Mouse (Mus musculus) MEL (cell line): ENCODE data around the gene Olfr1166. TPM values are rescaled to one million over a fixed set of nuclear protein-coding genes. Genes with fewer than 3 reads are reported as not detected.
"Not testable (repeated sequence)": the region's sequence is repeated elsewhere in the genome, so short reads cannot be mapped to it uniquely, and the experiment has no call there.

ENCODE experiments used
- DNase-seq: peaks from one replicate; pipeline ENCODE4 v3.0.0; 2011; ENCODE audit warnings: low read depth, low spot score
- H3K27ac ChIP-seq: 2 replicates; pipeline ENCODE4 v1.5.1; 2012; ENCODE audit warnings: low read depth, mild to moderate bottlenecking, control low read depth, low read length, moderate library complexity; ENCODE audit not compliant: control insufficient read depth
- H3K27me3 ChIP-seq, 2 experiments: fragments of 150-350 bp in 1 of 2; sonication (generic) in 1 of 2; 2 replicates each; pipeline ENCODE4 v1.6.1; 2012; ENCODE audit warnings: low read length in 2 of 2, mild to moderate bottlenecking in 2 of 2, improper control_type of control experiment in 1 of 2, moderate library complexity in 1 of 2; ENCODE audit not compliant: insufficient read depth in 2 of 2, control insufficient read depth in 1 of 2
- H3K36me3 ChIP-seq, 2 experiments: 2 replicates each; pipeline ENCODE4 v1.6.1; 2012 to 2014; ENCODE audit warnings: low read length in 2 of 2, improper control_type of control experiment in 1 of 2, inconsistent platforms in 1 of 2, mild to moderate bottlenecking in 1 of 2; ENCODE audit not compliant: insufficient read depth in 2 of 2, control insufficient read depth in 1 of 2
- H3K4me1 ChIP-seq, 2 experiments: fragments of 150-350 bp in 1 of 2; sonication (generic) in 1 of 2; 2 replicates each; pipeline ENCODE4 v1.6.1; 2012; ENCODE audit warnings: low read length in 2 of 2, improper control_type of control experiment in 1 of 2, mild to moderate bottlenecking in 1 of 2; ENCODE audit not compliant: insufficient read depth in 2 of 2, control insufficient read depth in 1 of 2
- H3K4me3 ChIP-seq, 2 experiments: fragments of 150-350 bp in 1 of 2; sonication (generic) in 1 of 2; 2 replicates each; pipeline ENCODE4 v1.5.1; 2012; ENCODE audit warnings: low read depth in 2 of 2, low read length in 2 of 2, mild to moderate bottlenecking in 2 of 2, moderate library complexity in 2 of 2, control low read depth in 1 of 2, improper control_type of control experiment in 1 of 2; ENCODE audit not compliant: control insufficient read depth in 1 of 2, insufficient read depth in 1 of 2
- H3K79me2 ChIP-seq: 2 replicates; pipeline ENCODE4 v1.6.1; 2012; ENCODE audit warnings: mild to moderate bottlenecking, low read length, moderate library complexity; ENCODE audit not compliant: control insufficient read depth, poor library complexity, insufficient read depth
- H3K9ac ChIP-seq: 2 replicates; pipeline ENCODE4 v1.6.1; 2012; ENCODE audit warnings: low read depth, mild to moderate bottlenecking, control low read depth, low read length, moderate library complexity; ENCODE audit not compliant: control insufficient read depth, poor library complexity, severe bottlenecking
- H3K9me3 ChIP-seq: fragments of 150-350 bp; sonication (generic); replicated peaks from 2 replicates; pipeline ENCODE4 v1.6.1; 2012; ENCODE audit warnings: mild to moderate bottlenecking, low read length, improper control_type of control experiment, moderate library complexity; ENCODE audit not compliant: insufficient read depth
- GATA1 ChIP-seq: IDR thresholded peaks from 2 replicates; pipeline ENCODE4 v1.6.1; 2011; ENCODE audit warnings: low read depth, low read length, improper control_type of control experiment
- JUND ChIP-seq: IDR thresholded peaks from 2 replicates; pipeline ENCODE4 v1.6.1; 2011; ENCODE audit warnings: low read depth, mild to moderate bottlenecking, improper control_type of control experiment, low read length
- MAFK ChIP-seq: IDR thresholded peaks from 2 replicates; pipeline ENCODE4 v1.6.1; 2011; ENCODE audit warnings: low read depth, mild to moderate bottlenecking, low read length, improper control_type of control experiment, borderline replicate concordance
- MAZ ChIP-seq: IDR thresholded peaks from 2 replicates; pipeline ENCODE4 v1.6.1; 2012; ENCODE audit warnings: low read depth, mild to moderate bottlenecking, inconsistent platforms, low read length, improper control_type of control experiment
- MXI1 ChIP-seq: IDR thresholded peaks from 2 replicates; pipeline ENCODE4 v1.6.1; 2011; ENCODE audit warnings: mild to moderate bottlenecking, low read depth, low read length, improper control_type of control experiment
- MYB ChIP-seq: IDR thresholded peaks from 2 replicates; pipeline ENCODE4 v1.6.1; 2011; ENCODE audit warnings: mild to moderate bottlenecking, low read depth, low read length, improper control_type of control experiment
- MYC ChIP-seq: IDR thresholded peaks from 2 replicates; pipeline ENCODE4 v1.6.1; 2011; ENCODE audit warnings: low read depth, mild to moderate bottlenecking, low read length, improper control_type of control experiment, moderate library complexity
- NELFE ChIP-seq: IDR thresholded peaks from 2 replicates; pipeline ENCODE4 v1.6.1; 2011; ENCODE audit warnings: low read depth, low read length, improper control_type of control experiment
- NRF1 ChIP-seq: IDR thresholded peaks from 2 replicates; pipeline ENCODE4 v1.6.1; 2014; ENCODE audit warnings: low read depth, mild to moderate bottlenecking, inconsistent platforms, low read length, improper control_type of control experiment, moderate library complexity; ENCODE audit not compliant: poor library complexity, insufficient read depth, severe bottlenecking
- POLR2AphosphoS2 ChIP-seq: IDR thresholded peaks from 2 replicates; pipeline ENCODE4 v1.6.1; 2011; ENCODE audit warnings: low read length, improper control_type of control experiment
- POLR2AphosphoS5 ChIP-seq: IDR thresholded peaks from 2 replicates; pipeline ENCODE4 v1.6.1; 2012; ENCODE audit warnings: low read depth, borderline replicate concordance, mild to moderate bottlenecking, inconsistent platforms, low read length, moderate library complexity, mixed read lengths
- RAD21 ChIP-seq: IDR thresholded peaks from 2 replicates; pipeline ENCODE4 v1.6.1; 2011; ENCODE audit warnings: mild to moderate bottlenecking, low read depth, low read length, improper control_type of control experiment
- SMC3 ChIP-seq: IDR thresholded peaks from 2 replicates; pipeline ENCODE4 v1.6.1; 2011; ENCODE audit warnings: low read depth, low read length, improper control_type of control experiment
- UBTF ChIP-seq: IDR thresholded peaks from 2 replicates; pipeline ENCODE4 v1.6.1; 2012; ENCODE audit warnings: low read depth, mild to moderate bottlenecking, inconsistent platforms, low read length, improper control_type of control experiment, moderate library complexity, borderline replicate concordance; ENCODE audit not compliant: insufficient read depth
- USF2 ChIP-seq, 2 experiments: IDR thresholded peaks; 2 replicates each; pipeline ENCODE4 v1.6.1; 2011 to 2012; ENCODE audit warnings: improper control_type of control experiment in 2 of 2, low read length in 2 of 2, borderline replicate concordance in 1 of 2, inconsistent platforms in 1 of 2, low read depth in 1 of 2, mild to moderate bottlenecking in 1 of 2; ENCODE audit not compliant: insufficient read depth in 1 of 2
- ZC3H11A ChIP-seq: IDR thresholded peaks from 2 replicates; pipeline ENCODE4 v1.6.1; 2012; ENCODE audit warnings: low read depth, mild to moderate bottlenecking, inconsistent platforms, low read length, improper control_type of control experiment
- ZKSCAN1 ChIP-seq: IDR thresholded peaks from 2 replicates; pipeline ENCODE4 v1.6.1; 2012; ENCODE audit warnings: low read depth, mild to moderate bottlenecking, inconsistent platforms, low read length, improper control_type of control experiment, moderate library complexity
- polyA plus RNA-seq, 2 experiments: library from polyadenylated mRNA; stranded (reverse) in 1 of 2; unstranded in 1 of 2; fragments of >175 nt in 1 of 2; fragments of >200 nt in 1 of 2; gene quantifications; 2 replicates each; pipeline versions ENCODE4 v1.2.1 to v1.2.4; 2012; ENCODE audit warnings: low replicate concordance in 2 of 2, low read depth in 1 of 2; ENCODE audit not compliant: insufficient read length in 2 of 2, insufficient read depth in 1 of 2, missing spikeins in 1 of 2
- total RNA-seq: library from RNA; depleted of rRNA; stranded (reverse); fragments of 300-350 nt; gene quantifications from 2 replicates; pipeline ENCODE4 v1.2.3, GENCODE M21; 2012; rRNA removed

Gene Olfr1166
- total RNA-seq (not detected in 2 replicates), polyA plus RNA-seq (not detected)

- Histone ChIP-seq H3K9ac (no peak within 1 kb of the TSS), H3K9me3 (no peaks in the 10 kb centered on the region), H3K4me3 (no peak within 1 kb of the TSS), H3K4me1 (no peaks in the 10 kb centered on the region), H3K27me3 (no peaks in the 10 kb centered on the region), H3K27ac (no peak within 1 kb of the TSS), H3K79me2 (no peaks in the 10 kb centered on the region), H3K36me3 (no peaks in the 10 kb centered on the region)
- DNase-seq, result no peak
- TF ChIP-seq MAFK (no peak), ZKSCAN1 (no peak), UBTF (no peak), MAZ (no peak), POLR2AphosphoS5 (no peak), USF2 (IDR thresholded peaks at IDR 0.05; ENCODE audit: borderline replicate concordance in 1 of 2, insufficient read depth in 1 of 2, low read depth in 1 of 2, low read length in 2 of 2) (no peak), ZC3H11A (no peak), POLR2AphosphoS2 (no peak), GATA1 (no peak), RAD21 (no peak), NRF1 (no peak), NELFE (no peak), MXI1 (no peak), MYC (no peak), MYB (no peak), JUND (no peak), SMC3 (no peak)
These were observed at the start of gene Olfr1166 for GRCm38 (mm10) chr2:88128172-88128571. Gene Olfr1166 (minus strand): TSS chr2:88128272.

DNA sequence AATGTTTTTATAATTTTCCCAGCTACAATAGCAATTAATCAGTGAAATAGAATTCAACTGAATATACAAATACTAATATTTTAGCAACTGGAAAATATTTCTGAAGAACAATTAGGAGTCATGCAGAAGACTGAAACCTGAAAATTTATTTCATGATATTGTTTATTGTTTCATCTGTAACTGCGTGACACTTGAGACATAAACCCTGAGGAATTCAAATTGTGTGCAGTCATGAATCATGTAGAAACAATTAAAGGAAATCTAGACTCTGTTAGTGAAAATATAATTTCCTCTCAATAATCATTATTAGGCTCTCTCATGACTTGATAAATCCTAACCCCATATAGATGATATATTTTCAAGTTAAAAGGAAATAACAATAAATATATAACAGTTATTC, 27.0 kb upstream of the Olfr1166 start, which contains the start of gene Olfr1167:
Gene Olfr1167 (minus strand): TSS at position 101 of the 400 bp plus-strand sequence.
- not testable (repeated sequence) for H3K27me3 ChIP-seq, H3K4me3 ChIP-seq, H3K36me3 ChIP-seq, DNase-seq, H3K9me3 ChIP-seq, H3K27ac ChIP-seq, H3K79me2 ChIP-seq, H3K4me1 ChIP-seq, H3K9ac ChIP-seq
